Mouse (Mus musculus) frontal cortex, adult 2 months (tissue): Measurements from ENCODE around the gene Hmgn3. TPM values are rescaled to one million over a fixed set of nuclear protein-coding genes. Genes with fewer than 3 reads are reported as not detected.

Source experiments
- DNase-seq, 2 experiments: peaks; one replicate each; pipeline ENCODE4 v3.0.0; 2022; ENCODE audit warnings: low spot score in 1 of 2; ENCODE audit errors: extremely low spot score in 1 of 2
- polyA plus RNA-seq: library from polyadenylated mRNA; depleted of rRNA; stranded (reverse); fragments of >200 nt; gene quantifications from 2 replicates; pipeline ENCODE4 v1.2.3, GENCODE M21; 2012; rRNA removed

Hmgn3 gene
- polyA plus RNA-seq, 1 experiment: 214 TPM

DNA sequence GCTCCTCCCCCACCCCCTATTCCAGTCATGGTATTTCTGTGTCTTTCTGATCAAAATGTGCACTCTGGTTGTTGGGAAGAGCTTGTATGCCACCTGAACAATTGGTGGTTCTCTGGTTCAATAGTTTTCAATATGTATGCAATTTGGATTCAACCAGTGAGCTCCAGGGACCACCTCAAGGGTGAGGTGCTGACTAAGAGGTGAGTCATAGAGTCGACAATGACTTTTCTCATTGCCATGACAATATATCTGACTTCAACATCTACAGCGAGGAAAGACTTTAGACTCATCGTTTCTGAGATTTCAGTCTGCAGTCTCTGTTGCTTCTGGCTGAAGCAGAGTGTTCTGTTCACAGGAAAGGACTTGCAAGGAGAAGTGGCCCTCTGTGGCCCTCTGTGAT lies 44.8 kb downstream of the Hmgn3 start:
- DNase-seq: no peak

DNA sequence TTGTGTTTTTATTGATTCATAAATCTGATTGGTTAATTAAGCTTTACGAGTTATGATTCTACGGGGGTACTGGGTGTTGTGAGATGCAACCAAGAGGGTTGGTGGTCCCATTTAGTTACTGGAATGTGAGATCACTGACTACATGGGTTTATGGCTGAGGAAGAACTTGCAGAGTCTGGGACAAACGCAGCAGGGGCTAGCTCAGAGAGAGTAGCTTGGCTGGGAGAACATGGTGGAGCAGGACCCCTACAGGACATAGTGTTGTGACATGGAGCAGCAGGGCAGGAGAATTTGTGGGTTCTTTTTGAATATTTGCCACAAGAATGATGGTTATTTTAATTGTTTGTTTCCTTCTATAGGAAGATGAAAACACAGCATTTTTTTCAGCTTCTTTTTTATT lies 45.7 kb downstream of the Hmgn3 start:
- no peak for DNase-seq

DNA sequence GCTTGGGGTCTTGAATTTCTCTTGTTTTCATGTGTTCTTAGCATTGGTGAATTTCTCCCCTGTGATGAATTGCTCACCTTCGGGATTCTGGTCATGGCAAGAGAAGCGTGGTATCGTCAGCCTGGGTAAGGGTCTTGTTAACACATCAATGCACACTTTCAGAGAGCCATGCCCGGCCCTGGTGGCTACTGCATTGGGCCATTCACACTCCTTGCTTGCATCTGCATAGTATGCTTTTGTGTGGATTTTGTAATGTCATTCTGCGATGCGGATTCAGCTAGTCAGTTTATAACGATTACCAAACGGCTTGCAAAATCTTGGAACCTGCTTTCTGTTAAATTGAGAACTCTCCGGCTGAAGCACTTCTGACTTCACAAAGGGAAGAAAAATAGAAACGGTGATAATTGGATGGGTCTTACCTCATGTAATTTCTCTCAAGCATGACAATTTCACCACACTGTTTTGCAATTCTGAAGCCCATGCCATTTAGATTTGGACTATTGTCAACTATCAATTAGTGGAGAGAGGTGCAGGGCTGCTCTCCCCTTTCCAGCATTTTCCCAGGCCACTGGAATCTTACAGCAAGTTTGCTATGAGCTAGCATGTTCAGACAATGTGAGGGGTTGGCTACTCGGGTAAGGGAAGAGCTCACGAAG lies 47.7 kb downstream of the Hmgn3 start:
- no peak for DNase-seq

DNA sequence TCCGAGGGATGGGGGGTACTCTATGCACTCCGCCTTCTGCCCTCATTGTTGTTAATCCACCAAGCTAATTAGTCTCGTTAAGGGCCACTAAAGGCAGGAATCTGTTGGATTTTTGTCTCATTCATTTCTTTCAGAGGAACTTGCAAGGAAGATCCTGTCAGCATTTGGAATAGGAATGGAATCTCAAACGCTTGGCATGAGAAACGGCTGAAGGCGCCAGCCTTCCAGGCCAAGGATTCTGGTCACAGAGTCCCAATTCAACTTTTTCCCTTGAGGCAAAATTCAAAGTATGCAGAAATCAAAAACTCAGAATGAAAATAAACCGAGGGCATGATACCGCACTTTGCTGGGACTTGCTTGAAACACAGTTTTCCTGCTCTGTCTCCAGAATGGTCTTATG lies 48.7 kb downstream of the Hmgn3 start:
- DNase-seq: no peak

DNA sequence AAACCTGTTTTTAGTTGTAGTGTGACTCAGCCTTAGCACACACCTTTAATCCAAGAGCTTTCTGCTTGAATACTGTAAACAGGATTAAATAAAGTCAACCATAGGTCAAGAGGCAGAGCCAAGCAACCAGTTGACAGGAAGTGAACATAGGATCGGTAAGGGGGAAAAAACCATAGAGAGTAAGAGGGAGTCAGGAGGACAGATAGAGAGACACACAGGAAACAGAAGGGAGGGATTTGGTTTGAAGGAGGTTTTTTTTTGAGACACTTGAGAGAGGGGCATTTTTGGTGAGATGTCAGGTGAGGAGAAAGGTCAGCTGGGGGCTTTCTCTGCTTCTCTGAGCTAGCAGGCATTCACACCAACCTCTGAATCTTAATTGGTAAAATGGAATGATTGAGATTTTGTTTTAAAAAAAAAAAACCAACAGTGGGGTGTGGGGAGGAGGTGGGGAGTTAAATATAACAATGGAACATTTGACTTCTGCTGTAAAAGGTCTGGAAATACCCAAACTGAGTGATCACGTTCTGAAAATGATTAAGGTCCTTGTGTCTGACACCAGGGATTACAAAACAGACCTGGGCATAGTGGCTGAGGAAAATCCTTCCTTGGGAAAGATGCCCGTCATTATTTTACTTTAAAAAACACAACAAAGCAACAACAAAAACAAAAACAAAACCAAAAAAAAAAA lies 51.7 kb downstream of the Hmgn3 start:
- no peak for DNase-seq

DNA sequence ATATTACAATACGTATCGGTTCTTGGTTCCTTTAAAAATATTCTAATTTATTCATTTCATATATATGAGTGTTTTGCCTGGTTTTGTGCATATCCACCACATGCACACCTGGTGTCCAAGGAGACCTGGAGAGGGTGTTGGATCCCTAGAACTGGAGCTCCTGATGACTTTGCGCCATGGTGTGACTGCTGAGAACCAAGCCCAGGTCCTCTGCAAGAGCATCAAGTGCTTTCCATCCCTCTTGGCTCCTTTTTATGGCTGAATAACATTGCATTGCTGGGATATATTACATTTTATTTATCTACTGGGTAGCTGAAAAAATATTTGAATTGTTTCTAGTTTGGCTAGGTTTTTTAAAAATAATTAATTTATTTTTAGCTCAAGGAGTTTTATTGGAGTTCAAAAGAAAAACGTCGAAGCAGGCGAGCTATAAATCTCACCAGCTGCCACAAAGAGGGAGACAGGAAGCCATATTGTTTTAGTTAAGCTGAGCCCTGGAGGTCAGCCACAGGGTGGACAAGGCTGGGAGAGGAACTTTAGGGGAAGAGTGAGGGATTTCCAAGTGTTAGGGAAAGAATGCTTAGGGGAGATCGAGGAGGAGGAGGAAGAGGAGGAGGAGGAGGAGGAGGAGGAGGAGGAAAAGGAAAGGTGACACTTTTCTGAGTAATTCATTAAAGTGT lies 62.6 kb downstream of the Hmgn3 start:
- no peak for DNase-seq

DNA sequence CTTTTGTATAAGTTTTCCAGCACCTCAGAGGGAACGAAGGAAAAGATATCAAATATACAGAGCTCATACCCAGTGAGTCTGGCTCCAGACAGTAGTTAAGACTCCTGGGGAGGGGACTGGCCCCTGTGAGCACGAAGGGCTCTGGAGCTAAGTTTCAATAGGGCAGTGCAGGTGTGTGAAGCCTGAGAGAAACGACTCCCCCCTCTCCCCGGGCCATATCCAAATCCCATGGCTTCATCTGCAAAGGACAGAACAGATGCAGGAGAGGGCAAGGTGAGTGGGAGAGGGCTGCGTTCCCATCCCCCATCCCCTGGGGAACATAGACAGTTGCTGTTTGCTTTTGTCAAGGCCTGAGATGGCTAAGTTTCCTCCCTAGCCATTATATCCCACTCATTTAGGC lies 63.4 kb downstream of the Hmgn3 start:
- no peak for DNase-seq

DNA sequence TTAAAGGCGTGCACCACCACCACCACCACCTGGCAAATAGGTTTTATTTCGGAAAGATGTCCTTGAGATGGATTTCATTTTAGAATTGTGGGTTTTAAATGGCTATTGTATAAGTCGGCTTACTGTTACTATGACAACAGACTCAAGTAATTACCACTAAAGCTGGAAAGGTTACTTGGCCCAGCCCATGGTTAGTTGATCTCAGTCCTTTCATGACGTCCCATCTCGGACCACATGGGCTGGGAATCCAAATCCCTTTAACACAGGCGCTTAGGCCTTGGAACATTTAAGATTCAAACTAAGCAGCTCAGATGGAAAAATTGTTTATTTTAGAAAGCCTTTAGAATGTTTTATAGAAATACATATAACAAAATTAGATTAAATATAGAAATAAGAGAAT lies 64.2 kb downstream of the Hmgn3 start:
- DNase-seq: no peak

DNA sequence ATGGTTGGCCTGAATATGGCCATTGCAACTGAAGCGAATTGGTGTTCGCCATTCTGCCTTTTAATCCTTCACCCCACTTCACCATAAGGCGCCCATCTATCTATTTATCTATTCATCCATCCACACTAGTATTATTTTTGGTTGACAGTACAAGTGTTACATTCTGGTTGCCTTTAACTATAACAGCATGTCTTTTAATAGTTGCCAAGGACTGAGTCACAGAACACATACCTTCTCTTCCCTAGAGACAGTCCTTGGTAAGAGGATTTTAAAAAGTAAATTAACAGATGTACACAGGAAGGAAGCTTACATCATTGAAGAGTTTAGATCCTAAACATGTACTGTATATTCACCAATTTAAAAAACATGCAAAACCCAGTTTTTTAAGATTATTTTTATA lies 66.8 kb downstream of the Hmgn3 start:
- DNase-seq: no peak

DNA sequence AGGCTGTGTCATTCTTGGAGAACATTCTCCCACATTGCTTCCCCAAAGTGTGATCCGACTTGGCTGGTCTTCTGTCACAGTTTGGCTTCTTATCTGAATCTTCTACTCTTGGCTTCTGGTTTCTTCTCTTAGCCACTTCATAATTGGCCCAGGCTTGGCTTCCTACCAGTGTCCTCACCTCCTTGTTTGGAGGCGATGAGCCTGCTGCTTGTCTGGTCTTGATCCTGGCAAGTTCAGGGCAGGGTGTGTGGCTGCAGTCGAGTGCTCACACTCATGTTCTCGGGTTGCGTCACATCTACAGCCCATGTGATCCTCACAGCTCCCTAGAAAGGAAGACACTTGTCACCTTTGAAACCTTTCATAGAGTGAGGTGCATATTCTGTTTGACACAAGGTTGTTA lies 78.2 kb downstream of the Hmgn3 start:
- DNase-seq: no peak

DNA sequence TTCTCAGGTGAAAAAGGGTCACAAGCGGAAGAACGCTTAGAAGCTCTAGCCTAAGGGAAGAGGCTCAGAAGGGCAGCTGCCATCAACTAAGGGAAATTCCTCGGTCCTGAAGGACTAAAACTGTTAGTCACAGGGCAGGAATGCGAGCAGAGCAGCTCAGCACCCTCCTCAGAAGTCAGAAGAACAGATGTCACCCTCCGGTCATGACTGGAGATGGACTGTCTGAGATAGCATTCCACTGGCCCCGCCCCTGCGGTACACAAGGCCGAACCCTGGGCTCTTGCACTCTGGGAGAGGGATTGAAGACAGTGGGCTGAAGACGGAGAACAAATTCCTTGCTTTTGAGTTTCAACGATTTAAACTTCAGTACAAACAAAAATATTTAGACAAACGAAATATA lies 85.2 kb downstream of the Hmgn3 start:
- DNase-seq: no peak

Other genes starting within 250 kb of the Hmgn3 start
- 18.3 and 18.9 TPM in 2 replicates for gene Phip, start 171.2 kb downstream of the Hmgn3 start, polyA plus RNA-seq